Mouse (Mus musculus) liver, embryonic 18 days (tissue): Measurements from ENCODE around the gene Zbtb3. TPM values are rescaled to one million over a fixed set of nuclear protein-coding genes. Genes with fewer than 3 reads are reported as not detected.

Source experiments
- polyA plus RNA-seq: library from polyadenylated mRNA; depleted of rRNA; stranded (reverse); fragments of >200 nt; gene quantifications from 2 replicates; pipeline ENCODE4 v1.2.3, GENCODE M21; 2012; rRNA removed

The Zbtb3 gene
- 0.63 and 0.78 TPM in 2 replicates for polyA plus RNA-seq

DNA sequence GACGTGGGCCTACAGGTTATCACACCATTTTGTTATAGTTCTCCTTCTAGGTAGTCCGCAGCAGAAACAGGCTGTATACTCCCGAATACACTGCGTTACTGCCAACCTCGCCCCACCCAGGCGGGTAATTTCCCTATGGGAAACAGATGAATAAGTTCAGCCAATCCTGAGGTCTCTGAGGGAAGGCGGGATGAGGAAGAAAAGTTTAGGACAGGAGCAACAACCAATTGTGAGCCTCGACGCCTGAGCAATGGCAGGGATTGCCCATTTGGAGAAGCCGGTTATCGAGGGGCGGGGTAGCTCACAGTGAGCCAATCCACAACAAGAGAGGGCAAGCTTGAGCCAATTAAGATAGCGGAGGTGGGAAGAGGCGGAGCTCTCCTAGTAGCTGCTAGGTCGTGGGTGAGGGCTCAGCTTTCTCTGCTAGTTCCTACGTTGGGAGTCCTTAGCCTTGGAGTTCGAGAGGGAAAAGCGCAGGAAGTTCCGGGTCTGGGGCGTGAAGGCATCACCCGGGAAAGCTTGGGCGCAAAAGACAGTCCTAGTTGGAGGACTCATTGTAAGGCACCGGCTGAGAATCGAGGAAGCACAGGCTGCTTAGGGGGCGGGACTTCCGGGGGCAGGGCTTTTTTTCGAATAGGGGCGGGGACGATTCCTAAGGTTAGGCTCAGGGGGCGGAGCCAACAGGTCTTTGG is at the start of gene Zbtb3:
Gene Zbtb3 (plus strand): TSS at position 426 of the 692 bp plus-strand sequence.

DNA sequence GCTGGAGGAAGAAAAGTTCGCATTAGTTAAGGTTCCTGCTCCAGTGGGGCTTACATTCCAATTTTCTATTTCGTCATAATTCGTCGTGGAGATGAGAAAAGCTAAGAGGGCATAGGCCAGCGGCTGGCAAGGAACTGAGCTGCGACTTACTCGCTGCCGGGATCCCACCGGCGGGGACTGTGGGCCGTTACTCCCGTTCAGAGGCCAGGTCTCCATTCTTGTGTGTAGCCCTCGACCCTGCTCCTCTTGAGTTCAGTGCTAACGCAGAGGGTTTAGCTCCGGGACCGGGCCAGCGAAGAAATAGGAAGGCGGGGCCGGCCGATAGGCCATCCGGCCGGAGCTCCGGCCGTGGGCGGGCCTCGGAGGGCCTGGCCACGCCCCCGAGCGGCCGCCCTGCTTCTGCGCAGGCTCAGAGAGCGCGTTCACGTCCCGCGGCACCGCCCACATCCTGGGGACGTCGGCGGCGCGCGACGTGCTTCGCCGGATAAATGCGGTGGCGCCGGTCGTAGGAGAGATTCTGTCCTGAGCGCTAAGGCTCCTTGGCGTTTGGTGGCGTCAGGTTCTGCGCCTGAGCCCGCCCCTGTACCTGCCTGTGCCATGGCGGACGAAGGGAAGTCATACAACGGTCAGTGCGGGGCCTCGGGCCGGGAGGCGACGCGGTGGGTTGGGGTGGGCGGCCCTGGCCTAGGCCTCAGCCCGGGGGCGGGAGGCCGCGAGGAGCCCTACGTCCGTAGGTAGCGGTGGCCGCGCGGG is 45.5 kb upstream of the Zbtb3 start, which contains the start of gene Nxf1:
Gene Nxf1 (plus strand): TSS at position 439 of the 753 bp plus-strand sequence.

DNA sequence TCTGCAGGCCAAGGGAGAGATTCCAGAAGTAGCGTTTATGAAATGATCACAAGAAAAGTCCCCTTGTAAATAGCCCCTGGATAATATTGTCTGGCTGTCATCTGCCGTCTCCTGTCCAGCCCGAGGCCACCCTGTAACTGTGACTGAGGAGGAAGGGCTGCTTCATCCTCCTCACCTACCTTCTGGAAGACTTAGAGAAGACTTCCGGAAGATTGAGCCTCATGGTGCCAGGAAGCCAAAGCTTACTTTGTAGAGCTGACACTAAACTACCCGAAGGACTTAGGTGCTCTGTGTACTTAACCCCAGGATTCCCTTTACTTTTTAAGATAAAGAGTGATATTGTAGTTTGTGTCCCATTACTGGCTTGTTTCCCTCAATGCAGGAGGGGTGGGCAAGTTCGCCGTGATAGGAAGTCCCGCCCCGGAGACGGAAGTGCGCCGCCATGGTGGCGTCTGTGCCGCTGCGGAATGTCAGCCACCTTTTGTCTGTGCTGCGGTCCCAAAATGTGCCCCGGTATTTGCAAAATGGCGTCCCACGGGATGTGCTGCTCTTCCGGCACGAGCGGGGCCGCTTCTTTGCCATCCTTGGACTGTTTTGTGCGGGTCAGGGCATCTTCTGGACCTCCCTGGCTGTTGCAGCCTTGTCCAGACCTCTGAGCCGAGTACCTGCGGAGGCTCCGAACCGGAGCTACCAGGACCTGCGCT is 31.6 kb upstream of the Zbtb3 start, which contains the start of gene Tmem223:
Gene Tmem223 (plus strand): TSS at position 430 of the 704 bp plus-strand sequence.

DNA sequence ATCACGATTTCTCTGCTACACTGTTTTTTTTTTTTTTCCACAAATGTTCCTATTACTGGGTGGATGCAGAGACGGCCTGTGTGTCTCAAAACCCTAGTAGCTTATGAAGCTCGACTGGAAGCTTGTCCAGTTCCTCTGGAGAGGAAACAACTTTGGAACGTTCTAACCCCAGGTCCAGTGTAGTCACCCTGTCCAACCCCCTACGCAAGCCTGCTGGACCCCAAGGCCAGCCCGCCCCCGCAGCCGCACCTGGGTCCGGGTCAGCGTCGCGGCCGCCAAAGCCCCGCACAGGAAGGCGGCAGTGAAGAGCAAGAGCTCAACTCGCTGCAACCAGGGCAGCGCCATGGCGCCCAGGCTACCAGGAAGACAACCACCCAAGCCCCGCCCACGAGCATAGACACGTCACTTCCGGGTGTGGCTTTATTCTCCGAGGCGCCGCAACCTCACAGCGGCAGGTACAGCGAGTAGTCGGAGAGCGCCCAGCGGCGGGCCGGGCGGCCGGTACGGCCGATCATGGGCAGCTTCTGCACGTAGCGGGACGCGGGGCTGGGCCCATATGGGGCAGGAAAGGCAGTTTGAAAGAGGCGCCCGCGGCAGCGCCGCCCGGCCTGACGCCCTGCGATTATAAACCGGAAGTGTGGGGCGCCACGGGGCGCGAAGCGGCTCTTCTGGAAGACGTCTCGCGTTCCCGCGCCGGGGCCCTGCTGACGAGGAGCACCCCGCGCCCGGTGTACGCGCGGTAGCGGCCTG is 28.1 kb upstream of the Zbtb3 start, which contains the start of gene Tmem179b:
Gene Tmem179b (minus strand): TSS at position 382 of the 750 bp plus-strand sequence.

DNA sequence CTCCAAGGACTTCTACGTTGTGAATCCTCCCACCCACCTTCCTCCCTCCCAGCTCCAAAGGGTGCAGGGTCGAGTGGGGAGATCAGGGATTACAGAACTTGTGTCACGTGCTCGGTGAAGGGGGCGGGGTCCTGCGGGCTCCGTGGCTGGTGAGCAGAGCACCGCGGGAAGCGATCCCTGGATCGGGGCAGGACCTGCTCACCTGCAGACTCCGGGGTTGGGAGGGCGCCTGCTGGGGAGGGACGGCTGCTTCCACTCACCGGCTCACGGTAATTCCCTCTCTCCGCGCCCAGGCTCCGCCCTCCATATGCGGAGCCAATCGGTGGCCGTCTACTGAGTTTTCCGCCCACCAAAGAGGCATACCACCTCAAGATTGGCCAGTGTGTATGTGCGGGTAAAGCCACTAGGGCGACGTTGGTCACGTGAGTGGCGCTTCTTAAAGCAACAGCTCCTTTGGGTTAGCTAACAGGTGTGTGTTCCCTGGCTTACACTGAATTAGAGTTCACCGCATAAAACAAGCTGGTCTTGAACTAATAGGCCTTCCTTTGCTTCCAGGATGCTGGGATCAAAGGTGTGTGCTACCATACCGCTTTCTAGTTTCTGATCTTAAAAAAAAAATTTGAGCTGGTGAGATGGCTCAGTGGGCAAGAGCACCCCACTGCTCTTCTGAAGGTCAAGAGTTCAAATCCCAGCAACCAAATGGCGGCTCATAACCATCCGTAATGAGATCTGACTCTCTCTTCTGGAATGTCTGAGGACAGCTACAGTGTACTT is 16.2 kb upstream of the Zbtb3 start, which contains the start of gene Taf6l:
Gene Taf6l (minus strand): TSS at position 410 of the 774 bp plus-strand sequence.

DNA sequence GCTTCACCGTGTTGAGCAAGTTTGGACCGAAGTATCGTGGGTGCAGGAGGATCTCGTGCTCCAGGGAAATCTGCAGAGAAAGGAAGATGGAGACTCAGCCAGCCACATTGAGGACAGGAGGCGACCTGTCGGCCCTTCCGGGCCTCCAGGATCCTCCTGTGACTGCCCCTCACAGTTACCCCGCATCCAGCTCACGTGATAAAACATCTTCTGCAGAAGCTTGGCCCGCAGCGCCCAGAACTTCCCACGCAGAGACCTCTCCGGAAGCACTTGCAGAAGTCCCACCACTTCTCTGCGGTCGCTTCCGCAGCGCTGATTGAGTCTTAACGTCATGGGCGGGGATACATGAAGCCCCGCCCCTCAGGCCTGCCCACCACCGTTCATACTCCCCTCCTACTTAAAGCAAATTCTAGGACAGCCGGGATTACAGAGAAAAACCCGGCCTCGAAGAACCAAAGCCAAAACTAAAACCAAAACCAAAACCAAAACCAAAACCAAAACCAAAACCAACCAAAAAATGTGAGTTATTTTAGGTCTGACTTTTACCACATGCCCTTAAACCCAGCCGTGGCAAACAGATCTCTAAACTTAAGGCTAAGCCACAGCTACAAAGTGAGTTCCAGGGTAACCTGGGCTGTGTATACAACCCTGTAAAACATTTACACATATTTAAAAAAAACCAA is 4.0 kb upstream of the Zbtb3 start, which contains the start of gene Polr2g:
Gene Polr2g (minus strand): TSS at position 314 of the 683 bp plus-strand sequence.

DNA sequence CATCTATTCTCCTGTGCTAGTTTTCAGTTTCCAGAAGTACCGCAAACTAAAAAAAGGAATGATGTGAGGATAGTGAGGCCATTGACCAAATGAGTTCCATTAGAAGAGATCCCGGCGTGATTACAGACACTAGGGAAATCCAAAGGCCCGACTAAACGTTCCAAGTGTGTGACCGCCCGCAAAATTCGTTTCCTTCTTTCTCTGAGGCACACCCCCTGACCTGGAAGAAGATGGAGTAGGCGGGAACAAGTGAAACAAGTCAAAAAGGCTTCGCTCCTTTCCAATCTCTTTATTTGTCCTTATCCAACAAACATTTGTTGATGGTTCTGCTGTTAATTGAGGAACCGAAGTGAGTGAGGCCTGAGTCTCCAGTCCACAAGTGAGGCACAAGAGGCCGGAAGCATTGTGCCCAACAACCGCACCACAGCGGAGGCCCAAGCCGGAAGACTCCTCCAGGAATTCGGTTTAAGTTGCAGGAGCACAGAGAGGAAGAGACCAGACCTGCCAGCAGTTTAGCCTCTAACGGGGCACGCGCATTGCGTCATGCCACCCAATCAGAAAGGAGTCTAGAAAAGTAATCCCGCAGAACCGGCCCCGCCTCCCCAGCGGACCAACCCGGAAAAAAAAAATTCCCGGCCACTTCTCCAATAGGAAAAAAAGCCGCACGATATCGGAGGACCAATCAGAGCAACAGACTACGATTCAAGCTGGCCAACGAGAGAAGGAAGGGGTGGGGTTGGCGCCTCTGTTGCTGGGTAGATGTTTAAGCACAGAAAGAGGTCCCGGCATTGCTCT is 16.6 kb downstream of the Zbtb3 start, which contains the start of gene Ttc9c:
Gene Ttc9c (minus strand): TSS at position 533 of the 795 bp plus-strand sequence.

DNA sequence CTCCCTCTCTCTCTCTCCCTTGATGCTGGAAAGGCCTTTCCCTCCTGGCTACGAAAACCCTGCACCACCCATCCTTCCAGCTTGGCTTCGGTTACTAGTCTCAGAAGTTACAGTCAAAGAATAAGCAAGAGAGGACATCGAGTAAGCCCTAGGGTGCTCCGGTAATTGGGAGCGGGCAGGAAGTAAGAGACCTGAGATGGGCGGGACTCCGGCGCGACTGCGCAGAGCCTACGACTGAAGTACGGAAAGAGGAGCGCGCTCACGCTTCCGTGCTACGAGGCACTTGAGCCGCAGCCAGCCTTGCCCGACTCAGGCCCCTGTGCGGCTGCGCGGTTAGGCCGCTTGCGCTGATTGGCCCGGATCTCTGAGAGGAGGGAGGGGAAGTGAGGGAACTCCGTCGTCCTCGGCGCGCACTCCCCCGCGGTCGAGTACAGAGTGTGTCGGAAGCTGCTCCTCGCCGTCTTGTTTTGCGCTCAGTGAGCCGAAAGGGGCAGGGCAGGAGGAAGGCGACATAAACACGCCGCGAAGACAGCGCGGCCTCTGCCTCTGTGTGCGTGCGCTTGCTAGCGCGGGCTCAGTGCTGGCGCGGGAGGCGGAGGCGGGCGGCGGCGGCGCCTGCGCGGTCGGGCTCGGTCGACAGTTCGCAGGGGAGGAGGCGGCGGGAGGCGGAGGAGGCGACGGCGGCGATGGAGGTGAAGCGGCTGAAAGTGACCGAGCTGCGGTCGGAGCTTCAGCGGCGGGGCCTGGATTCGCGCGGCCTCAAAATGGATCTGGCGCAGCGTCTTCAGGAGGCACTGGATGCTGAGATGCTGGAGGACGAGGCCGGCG is 17.5 kb downstream of the Zbtb3 start, which contains the start of gene Hnrnpul2:
Gene Hnrnpul2 (plus strand): TSS at position 415 of the 828 bp plus-strand sequence.

DNA sequence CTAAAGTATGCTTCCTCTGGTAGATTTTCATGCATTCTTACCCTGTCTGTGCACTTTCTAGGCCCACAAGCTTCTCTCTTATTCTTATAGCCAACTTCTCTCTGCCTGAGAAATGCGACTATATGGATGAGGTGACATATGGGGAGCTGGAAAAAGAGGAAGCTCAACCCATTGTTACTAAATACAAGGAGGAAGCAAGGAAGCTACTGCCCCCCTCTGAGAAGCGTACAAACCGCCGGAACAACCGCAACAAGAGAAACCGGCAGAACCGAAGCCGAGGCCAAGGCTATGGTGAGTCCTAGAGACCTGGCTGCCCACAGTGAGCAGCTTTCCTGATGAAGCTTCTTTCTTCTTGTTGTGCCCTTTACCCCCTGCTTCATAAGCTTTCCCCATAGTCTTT is 27.3 kb downstream of the Zbtb3 start, which contains the start of gene AC129217.1:
Gene AC129217.1 (plus strand): TSS at position 114 of the 400 bp plus-strand sequence.

DNA sequence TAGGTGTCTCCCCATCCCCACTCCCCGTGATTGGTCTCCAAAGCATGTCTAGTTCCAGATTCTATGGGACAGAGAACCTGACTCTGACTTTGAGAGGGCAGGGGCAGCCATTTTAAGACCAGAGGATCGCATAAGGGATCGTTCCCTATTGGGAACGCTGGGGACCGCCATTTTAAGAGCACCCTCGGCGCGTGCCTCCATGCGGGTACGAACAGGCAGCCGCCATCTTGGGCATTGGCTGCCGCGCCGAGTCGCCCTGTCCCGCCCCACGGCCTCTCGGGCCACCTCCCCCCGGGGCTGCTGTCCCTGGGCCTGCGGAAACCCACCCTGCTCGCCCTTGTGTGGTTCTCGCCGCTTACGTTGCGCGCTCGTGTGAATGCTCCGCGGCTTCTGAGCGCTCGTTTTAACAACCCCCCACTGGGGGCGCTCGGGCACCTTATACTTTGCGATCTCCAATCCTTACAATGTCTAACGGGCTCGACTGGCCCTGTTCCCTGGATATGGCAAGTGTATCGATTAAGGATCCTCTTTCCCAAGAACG is 35.0 kb downstream of the Zbtb3 start, which contains the start of gene Bscl2:
Gene Bscl2 (plus strand): TSS at position 217 of the 541 bp plus-strand sequence.

DNA sequence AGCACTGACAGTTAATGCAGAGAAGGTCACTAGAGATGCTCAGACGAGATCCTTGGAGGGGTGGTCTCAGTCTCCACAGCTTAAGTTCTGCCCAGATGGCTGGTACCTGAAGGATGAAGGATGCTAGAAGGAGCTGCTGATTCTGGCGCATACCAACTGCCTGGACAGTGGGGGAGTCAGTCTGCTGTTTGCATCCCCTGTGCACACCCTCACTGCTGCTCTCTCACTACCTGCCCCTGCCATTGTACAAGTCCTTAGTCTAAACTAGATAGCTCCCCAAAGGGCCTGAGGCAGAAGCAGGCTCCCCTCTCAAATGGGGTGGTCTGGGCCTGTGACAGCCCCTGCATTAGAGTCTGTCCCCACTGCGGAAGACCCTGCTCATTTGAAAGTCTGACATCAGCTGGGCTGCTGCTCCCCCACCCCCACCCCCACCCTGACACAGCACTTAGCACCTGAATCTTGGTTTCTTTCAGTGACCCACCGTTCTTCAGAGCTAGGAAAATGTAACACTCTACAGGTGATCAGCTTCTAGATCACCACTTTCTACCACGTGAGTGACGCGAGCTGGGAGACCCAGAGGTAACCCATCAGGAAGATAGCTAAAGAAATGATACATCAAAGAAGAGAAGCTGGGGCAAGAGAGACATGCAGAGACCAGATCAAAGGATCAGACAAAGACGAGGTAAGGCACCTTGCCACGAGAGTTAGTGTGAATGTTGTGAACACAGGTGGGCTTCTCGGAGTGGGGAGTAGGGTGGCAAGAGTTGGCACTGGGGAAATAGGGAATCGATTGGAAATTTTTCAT is 37.0 kb downstream of the Zbtb3 start, which contains the start of gene Gng3:
Gene Gng3 (minus strand): TSS at position 92 of the 805 bp plus-strand sequence.

DNA sequence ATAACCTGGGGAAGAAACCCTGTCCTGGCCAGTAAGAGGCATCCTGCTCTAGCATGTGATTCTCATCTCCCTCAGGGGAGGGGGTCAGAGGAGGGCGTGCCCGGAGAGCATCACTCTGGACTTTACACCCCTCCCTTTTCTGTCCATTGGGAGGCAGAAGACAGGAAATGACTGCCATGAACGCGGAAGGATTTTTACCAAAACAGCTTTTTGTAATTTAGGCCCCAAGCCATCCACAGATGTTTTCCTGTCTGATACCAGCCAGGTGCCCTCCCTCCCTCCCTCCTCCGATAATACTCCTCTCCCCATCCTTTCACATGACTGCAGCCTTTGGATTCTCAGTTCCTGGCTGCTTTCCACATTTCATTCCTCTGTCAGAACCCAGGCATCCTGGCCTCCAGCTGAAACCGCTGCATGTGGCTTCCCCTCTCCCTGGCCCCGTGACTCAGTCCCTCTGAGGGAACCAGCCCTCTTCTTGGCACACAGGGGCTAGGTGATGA is 48.1 kb downstream of the Zbtb3 start, which contains the start of gene Lrrn4cl:
Gene Lrrn4cl (plus strand): TSS at position 367 of the 500 bp plus-strand sequence.

Other genes with a start within 250 kb of the Zbtb3 start
- 0.07 and 0.12 TPM in 2 replicates for gene Slc22a8, start 211.3 kb upstream of the Zbtb3 start, polyA plus RNA-seq
- gene Slc22a6, start 184.5 kb upstream of the Zbtb3 start, polyA plus RNA-seq = not detected in 2 replicates
- under 0.01 and 0.02 TPM in 2 replicates for gene Chrm1, start 138.8 kb upstream of the Zbtb3 start, polyA plus RNA-seq
- gene Slc3a2, start 79.2 kb upstream of the Zbtb3 start, polyA plus RNA-seq = 69.0 and 73.7 TPM in 2 replicates
- 23.6 and 26.8 TPM in 2 replicates for gene Wdr74, start 66.7 kb upstream of the Zbtb3 start, polyA plus RNA-seq
- gene 1700092M07Rik, start 61.8 kb upstream of the Zbtb3 start, polyA plus RNA-seq = 0.14 and 0.22 TPM in 2 replicates
- 42.5 and 43.8 TPM in 2 replicates for gene Stx5a, start 61.1 kb upstream of the Zbtb3 start, polyA plus RNA-seq
- 66.5 and 71.8 TPM in 2 replicates for gene Nxf1, start 45.5 kb upstream of the Zbtb3 start, polyA plus RNA-seq
- 50.0 and 53.2 TPM in 2 replicates for gene Tmem223, start 31.6 kb upstream of the Zbtb3 start, polyA plus RNA-seq
- 55.2 and 62.8 TPM in 2 replicates for gene Tmem179b, start 28.1 kb upstream of the Zbtb3 start, polyA plus RNA-seq
- 6.0 and 6.1 TPM in 2 replicates for gene Taf6l, start 16.1 kb upstream of the Zbtb3 start, polyA plus RNA-seq
- gene Polr2g, start 4.0 kb upstream of the Zbtb3 start, polyA plus RNA-seq = 50.2 and 51.9 TPM in 2 replicates
- 12.9 and 13.3 TPM in 2 replicates for gene Ttc9c, start 16.8 kb downstream of the Zbtb3 start, polyA plus RNA-seq
- gene Hnrnpul2, start 17.5 kb downstream of the Zbtb3 start, polyA plus RNA-seq = 26.5 and 29.8 TPM in 2 replicates
- 0.14 and 0.93 TPM in 2 replicates for gene AC129217.1, start 27.2 kb downstream of the Zbtb3 start, polyA plus RNA-seq
- 18.0 and 18.1 TPM in 2 replicates for gene Bscl2, start 34.9 kb downstream of the Zbtb3 start, polyA plus RNA-seq
- gene Gng3, start 36.6 kb downstream of the Zbtb3 start, polyA plus RNA-seq = 0.04 and 0.06 TPM in 2 replicates
- 0.22 and 0.23 TPM in 2 replicates for gene Lrrn4cl, start 48.2 kb downstream of the Zbtb3 start, polyA plus RNA-seq
- 63.3 and 71.1 TPM in 2 replicates for gene Ubxn1, start 68.9 kb downstream of the Zbtb3 start, polyA plus RNA-seq
- gene Uqcc3, start 78.4 kb downstream of the Zbtb3 start, polyA plus RNA-seq = 27.3 and 30.3 TPM in 2 replicates
- gene Lbhd1, start 81.2 kb downstream of the Zbtb3 start, polyA plus RNA-seq = 2.1 and 2.2 TPM in 2 replicates
- not detected in 2 replicates for gene Gm49403, start 81.4 kb downstream of the Zbtb3 start, polyA plus RNA-seq
- gene 1810009A15Rik, start 86.3 kb downstream of the Zbtb3 start, polyA plus RNA-seq = 30.7 and 31.4 TPM in 2 replicates
- not detected in 2 replicates for gene Gm49416, start 86.4 kb downstream of the Zbtb3 start, polyA plus RNA-seq
- gene Ints5, start 90.5 kb downstream of the Zbtb3 start, polyA plus RNA-seq = 8.9 and 9.1 TPM in 2 replicates
- gene Ganab, start 95.5 kb downstream of the Zbtb3 start, polyA plus RNA-seq = 72.8 and 81.9 TPM in 2 replicates
- 32.9 and 35.2 TPM in 2 replicates for gene B3gat3, start 117.8 kb downstream of the Zbtb3 start, polyA plus RNA-seq
- gene Rom1, start 126.8 kb downstream of the Zbtb3 start, polyA plus RNA-seq = 1.9 and 2.0 TPM in 2 replicates
- gene Eml3, start 127.0 kb downstream of the Zbtb3 start, polyA plus RNA-seq = 9.6 and 11.4 TPM in 2 replicates
- 17.0 and 17.4 TPM in 2 replicates for gene Mta2, start 139.3 kb downstream of the Zbtb3 start, polyA plus RNA-seq
- 8.7 and 9.0 TPM in 2 replicates for gene Tut1, start 151.3 kb downstream of the Zbtb3 start, polyA plus RNA-seq
- gene Eef1g, start 164.5 kb downstream of the Zbtb3 start, polyA plus RNA-seq = 149 and 173 TPM in 2 replicates
- gene Ahnak, start 186.7 kb downstream of the Zbtb3 start, polyA plus RNA-seq = 2.0 TPM in 2 replicates